Mouse (Mus musculus): Measurements from ENCODE around the gene Tfeb.

The Tfeb gene

GRCm38 (mm10) chr17:47833628-47834481 is 97.0 kb downstream of the Tfeb start:
- DNase-seq = peak; percentile 85

- no peak for DNase-seq
Observed at GRCm38 (mm10) chr17:47834482-47834767, 97.6 kb downstream of the Tfeb start, which contains the start of gene Mdfi. Gene Mdfi (minus strand): TSS chr17:47834691.

GRCm38 (mm10) chr17:47837808-47838207 is 101.0 kb downstream of the Tfeb start:
- peak; percentile 92 for DNase-seq

- DNase-seq = no peak
Observed at GRCm38 (mm10) chr17:47841521-47841920, 104.7 kb downstream of the Tfeb start.

Measured in heart, adult 11 months (tissue).